ENCODE assay signal across 22 mouse cellular contexts in the genomic region with DNA sequence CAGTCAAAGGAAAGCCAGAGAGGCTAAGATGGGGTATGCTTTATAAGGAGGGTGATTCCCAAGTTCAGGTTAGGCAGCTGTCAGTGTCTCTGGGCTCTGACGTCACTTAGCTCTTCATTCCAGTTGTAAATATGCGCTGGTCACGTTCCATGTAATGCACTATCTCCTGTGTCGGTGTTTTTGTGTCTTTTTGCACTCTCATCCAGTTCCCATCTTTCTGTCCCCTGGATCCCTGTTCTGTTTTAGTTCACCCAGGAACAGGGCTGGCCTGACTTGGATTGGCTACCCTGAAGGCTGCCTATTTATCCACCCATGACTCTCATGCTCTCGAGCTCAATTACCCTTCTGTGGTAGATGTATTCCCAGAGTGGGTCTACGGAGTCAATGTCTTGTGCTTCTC.
DNase-seq lines count a peak whose midpoint lies in the region; ATAC-seq and TF ChIP-seq lines count a peak whose summit lies in the region.
"Had no signal": no experiment of that assay in that cellular context is flagged by ENCODE, and none has a peak within 500 bp of the region (broad histone marks: within the 10 kb centered on the region; RNA-seq: fewer than 3 reads in every experiment).

No protein-coding gene starts in this region.

- H3K79me2 ChIP-seq in heart, adult 2 months (replicated peaks; ENCODE audit: control insufficient read depth, insufficient read depth, low read length): no peaks in the 10 kb centered on the region

- DNase-seq in heart, adult 11 months: peak; percentile 61
- no peak for DNase-seq in heart, adult 2 months
- DNase-seq in heart, embryonic 10.5 days (ENCODE audit: low spot score): peak; percentile 39
- DNase-seq in heart, adult 9 months (ENCODE audit: low spot score in 2 of 2): no peak
- peak; percentile 53 for DNase-seq in midbrain, embryonic 11.5 days (ENCODE audit: low spot score, missing footprints)
- no peak for DNase-seq in midbrain, postnatal 0 days (ENCODE audit: low spot score)
- DNase-seq: adrenal gland, adult 2 months; adrenal gland, adult 8-10 months; adrenal gland, postnatal 10 days; adrenal gland, postnatal 14 days; adrenal gland, postnatal 25 days; adrenal gland, postnatal 36 days; B cell, adult 2 months; cerebellum, adult 11 months; cerebellum, adult 11-12 months had no signal

- H3K4me3 ChIP-seq in heart, adult 2 months: no peak overlapping the region
- H3K4me3 ChIP-seq in heart, embryonic 10.5 days: no peak overlapping the region
- H3K4me3 ChIP-seq in midbrain, embryonic 11.5 days (ENCODE audit: low read depth, low read length): no peak overlapping the region
- no peak overlapping the region for H3K4me3 ChIP-seq in midbrain, embryonic 13.5 days (replicated peaks)
- H3K4me3 ChIP-seq in midbrain, embryonic 12.5 days: no peak overlapping the region
- no peak overlapping the region for H3K4me3 ChIP-seq in midbrain, postnatal 0 days (ENCODE audit: low read depth, low read length)

- no peak for TF ChIP-seq CTCF in heart, adult 2 months (IDR thresholded peaks at IDR 0.05)
- TF ChIP-seq CTCF in midbrain, postnatal 0 days (IDR thresholded peaks at IDR 0.05): no peak

- intact Hi-C loops in heart, adult 2 months (cut with DNase I): no loop called here

- no peak for TF ChIP-seq EP300 in heart, adult 2 months (IDR thresholded peaks at IDR 0.05; ENCODE audit: insufficient read depth, low read depth, low read length)

- no peaks in the 10 kb centered on the region for H3K4me1 ChIP-seq in heart, adult 2 months (ENCODE audit: control insufficient read depth, insufficient read depth, low read length)
- H3K4me1 ChIP-seq in heart, embryonic 10.5 days: no peaks in the 10 kb centered on the region
- H3K4me1 ChIP-seq in midbrain, embryonic 11.5 days (ENCODE audit: control insufficient read depth, insufficient read depth, low read length): peaks cover 8% of the 10 kb centered on the region
- peaks cover 15% of the 10 kb centered on the region for H3K4me1 ChIP-seq in midbrain, embryonic 13.5 days (replicated peaks)
- peaks cover 6% of the 10 kb centered on the region for H3K4me1 ChIP-seq in midbrain, embryonic 12.5 days
- H3K4me1 ChIP-seq in midbrain, postnatal 0 days (ENCODE audit: insufficient read depth, low read length): no peaks in the 10 kb centered on the region

- H3K27ac ChIP-seq in heart, adult 2 months: no peak overlapping the region
- H3K27ac ChIP-seq in heart, embryonic 10.5 days: no peak overlapping the region
- no peak overlapping the region for H3K27ac ChIP-seq in midbrain, embryonic 11.5 days (ENCODE audit: low read depth, low read length)
- no peak overlapping the region for H3K27ac ChIP-seq in midbrain, embryonic 13.5 days
- H3K27ac ChIP-seq in midbrain, embryonic 12.5 days (replicated peaks): 0 out of 2 replicates have a peak overlapping the region, but pooled peaks have one; percentile 1
- no peak overlapping the region for H3K27ac ChIP-seq in midbrain, postnatal 0 days (ENCODE audit: low read depth, low read length)

- no peak overlapping the region for H3K4me2 ChIP-seq in midbrain, embryonic 11.5 days
- no peak overlapping the region for H3K4me2 ChIP-seq in midbrain, embryonic 13.5 days (replicated peaks)
- H3K4me2 ChIP-seq in midbrain, embryonic 12.5 days (replicated peaks): no peak overlapping the region
- H3K4me2 ChIP-seq in midbrain, postnatal 0 days (ENCODE audit: low read depth, low read length, poor library complexity, severe bottlenecking): no peak overlapping the region

- TF ChIP-seq POLR2A in heart, adult 2 months (IDR thresholded peaks at IDR 0.05; ENCODE audit: insufficient read depth, low read depth, low read length): no peak

- no peak overlapping the region for H3K9ac ChIP-seq in heart, adult 2 months (ENCODE audit: low read depth, low read length)
- H3K9ac ChIP-seq in midbrain, embryonic 11.5 days (ENCODE audit: low read length): no peak overlapping the region
- no peak overlapping the region for H3K9ac ChIP-seq in midbrain, embryonic 13.5 days (replicated peaks)
- no peak overlapping the region for H3K9ac ChIP-seq in midbrain, embryonic 12.5 days (replicated peaks)
- no peak overlapping the region for H3K9ac ChIP-seq in midbrain, postnatal 0 days (replicated peaks; ENCODE audit: low read length, poor library complexity, severe bottlenecking)

- 80% methylated on average over 6 of the region's 6 CpGs for WGBS in heart, adult 2 months
- 85% methylated on average over 6 of the region's 6 CpGs for whole genome bisulfite sequencing in heart, embryonic 10.5 days
- WGBS in midbrain, embryonic 11.5 days: 88% methylated on average over 6 of the region's 6 CpGs
- WGBS in midbrain, embryonic 13.5 days: 84% methylated on average over 6 of the region's 6 CpGs
- WGBS in midbrain, embryonic 12.5 days: 89% methylated on average over 6 of the region's 6 CpGs
- WGBS in midbrain, postnatal 0 days: 81% methylated on average over 6 of the region's 6 CpGs

- H3K9me3 ChIP-seq in heart, embryonic 10.5 days: no peaks in the 10 kb centered on the region
- no peaks in the 10 kb centered on the region for H3K9me3 ChIP-seq in midbrain, embryonic 11.5 days (ENCODE audit: control insufficient read depth, low read length)
- H3K9me3 ChIP-seq in midbrain, embryonic 13.5 days: no peaks in the 10 kb centered on the region
- no peaks in the 10 kb centered on the region for H3K9me3 ChIP-seq in midbrain, embryonic 12.5 days
- no peaks in the 10 kb centered on the region for H3K9me3 ChIP-seq in midbrain, postnatal 0 days (ENCODE audit: low read length)

- no peaks in the 10 kb centered on the region for H3K36me3 ChIP-seq in heart, adult 2 months (ENCODE audit: control insufficient read depth, insufficient read depth, low read length)
- H3K36me3 ChIP-seq in heart, embryonic 10.5 days: no peaks in the 10 kb centered on the region
- H3K36me3 ChIP-seq in midbrain, embryonic 11.5 days (ENCODE audit: control insufficient read depth, insufficient read depth, low read length): no peaks in the 10 kb centered on the region
- no peaks in the 10 kb centered on the region for H3K36me3 ChIP-seq in midbrain, embryonic 13.5 days
- H3K36me3 ChIP-seq in midbrain, embryonic 12.5 days: no peaks in the 10 kb centered on the region
- no peaks in the 10 kb centered on the region for H3K36me3 ChIP-seq in midbrain, postnatal 0 days (ENCODE audit: insufficient read depth, low read length)
- H3K36me3 ChIP-seq: G1E had no signal

- no peaks in the 10 kb centered on the region for H3K27me3 ChIP-seq in heart, adult 2 months (ENCODE audit: control insufficient read depth, insufficient read depth, low read length)
- H3K27me3 ChIP-seq in heart, embryonic 10.5 days (ENCODE audit: insufficient read depth, poor library complexity, severe bottlenecking): no peaks in the 10 kb centered on the region
- no peaks in the 10 kb centered on the region for H3K27me3 ChIP-seq in midbrain, embryonic 11.5 days (ENCODE audit: control insufficient read depth, insufficient read depth, low read length)
- H3K27me3 ChIP-seq in midbrain, embryonic 13.5 days: no peaks in the 10 kb centered on the region
- H3K27me3 ChIP-seq in midbrain, embryonic 12.5 days: no peaks in the 10 kb centered on the region
- no peaks in the 10 kb centered on the region for H3K27me3 ChIP-seq in midbrain, postnatal 0 days (ENCODE audit: insufficient read depth, low read length)
- H3K27me3 ChIP-seq: CH12.LX, Patski had no signal

- ATAC-seq in midbrain, embryonic 11.5 days (ENCODE audit: low FRiP score): no peak
- no peak for ATAC-seq in midbrain, embryonic 13.5 days
- no peak for ATAC-seq in midbrain, embryonic 12.5 days (ENCODE audit: low FRiP score, low read depth)
- no peak for ATAC-seq in midbrain, postnatal 0 days (ENCODE audit: low FRiP score)
- ATAC-seq: activated CD4-positive, CD25-positive, alpha-beta regulatory T cell, adult 4 months; CD4-positive, CD25-positive, alpha-beta regulatory T cell, adult 4 months; Patski had no signal

Comparison
In these comparisons a context has a peak if more than half of its experiments do, and no peak if none do; other contexts are left out.
1. DNase-seq: peak in heart, adult 11 months (single experiment), heart, embryonic 10.5 days (single experiment) and midbrain, embryonic 11.5 days (single experiment); none in heart, adult 2 months (0 of 2), heart, adult 9 months (0 of 2) and midbrain, postnatal 0 days (single experiment).